Mouse (Mus musculus) monocyte, adult 2 months (primary cell): ENCODE results near the gene Arhgap23.

Experiments
- DNase-seq, 2 experiments: peaks; one replicate each; pipeline ENCODE4 v3.0.0; 2022; ENCODE audit warnings: low spot score in 2 of 2, low read depth in 1 of 2

Arhgap23 gene

DNA sequence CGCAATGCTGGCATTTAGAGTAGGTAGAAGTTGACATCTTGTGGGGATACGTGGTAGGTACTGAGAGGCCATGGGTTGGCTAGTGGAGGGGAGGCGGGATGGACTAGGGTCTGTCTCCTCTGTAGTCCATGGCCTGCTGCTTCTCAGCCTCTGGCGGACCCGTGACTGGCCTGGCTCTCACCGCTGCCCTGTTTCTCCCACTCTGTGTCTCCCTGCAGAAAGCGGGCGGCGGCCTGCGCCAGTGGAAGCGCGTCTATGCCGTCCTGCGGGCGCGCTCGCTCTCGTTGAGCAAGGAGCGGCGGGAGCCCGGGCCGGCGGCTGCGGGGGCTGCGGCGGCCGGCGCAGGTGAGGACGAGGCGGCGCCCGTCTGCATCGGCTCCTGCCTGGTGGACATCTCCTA is 47.8 kb downstream of the Arhgap23 start:
- no peak for DNase-seq

DNA sequence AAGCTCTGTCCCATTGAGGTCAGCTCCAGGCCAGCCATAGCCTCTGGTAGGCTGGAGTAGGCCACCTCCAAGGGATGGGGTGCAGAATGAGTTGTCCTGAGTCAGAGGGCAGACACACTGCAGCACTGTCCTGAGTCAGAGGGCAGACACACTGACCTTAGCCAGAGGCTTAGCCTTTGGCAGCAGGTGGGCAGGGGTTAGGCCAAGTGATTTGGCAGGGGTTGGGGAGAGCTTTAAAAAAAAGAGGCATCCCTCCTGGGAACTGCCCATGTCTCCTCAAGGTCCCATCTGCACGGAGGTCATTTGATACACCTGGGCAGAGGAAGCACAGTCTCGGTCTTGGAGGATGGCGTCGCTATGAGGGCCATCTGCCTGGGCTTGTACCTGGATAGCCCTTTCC is 48.7 kb downstream of the Arhgap23 start:
- DNase-seq = no peak

DNA sequence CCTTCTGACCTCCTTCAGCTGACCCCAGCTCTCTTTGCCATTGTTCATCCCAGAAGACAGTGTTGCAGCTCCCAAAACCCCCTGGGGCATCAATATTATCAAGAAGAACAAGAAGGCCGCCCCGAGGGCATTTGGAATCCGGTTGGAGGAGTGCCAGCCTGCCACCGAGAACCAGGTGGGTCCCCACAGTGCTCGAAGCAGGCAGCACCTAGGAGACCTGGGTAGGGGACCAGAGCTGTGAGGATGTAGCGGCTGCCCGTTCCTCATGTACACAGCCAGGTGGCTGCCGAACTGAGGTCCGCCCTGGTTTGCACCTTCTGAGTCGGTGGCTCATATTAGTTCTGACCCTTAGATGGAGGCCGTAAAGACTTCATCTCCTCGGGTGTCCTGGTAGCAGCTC is 50.6 kb downstream of the Arhgap23 start:
- DNase-seq = no peak

- DNase-seq = no peak
Measured at GRCm38 (mm10) chr11:97466444-97467160, 51.3 kb downstream of the Arhgap23 start.

- peak; percentile 33 to 73 for DNase-seq
Measured at GRCm38 (mm10) chr11:97468639-97469287, 53.4 kb downstream of the Arhgap23 start.

DNA sequence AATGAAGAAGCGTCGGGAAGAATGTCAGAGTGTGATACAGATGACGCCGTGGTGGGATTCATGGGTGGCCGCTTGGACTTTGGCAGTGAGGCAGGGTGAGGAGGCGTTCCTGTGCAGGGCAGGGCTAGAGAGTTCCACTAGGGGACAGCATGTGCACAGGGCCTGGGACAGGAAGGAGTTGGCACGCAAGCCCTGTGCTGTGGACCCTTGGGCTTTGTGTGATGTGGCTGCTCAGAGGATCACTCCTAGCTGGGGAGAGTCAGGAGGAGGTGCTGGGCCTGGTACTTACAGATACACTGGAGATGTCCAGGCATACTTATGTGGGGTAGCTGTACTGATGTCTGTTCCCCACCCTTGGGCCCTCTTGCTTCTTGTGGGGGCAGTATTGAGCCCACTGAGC is 54.5 kb downstream of the Arhgap23 start:
- no peak for DNase-seq

DNA sequence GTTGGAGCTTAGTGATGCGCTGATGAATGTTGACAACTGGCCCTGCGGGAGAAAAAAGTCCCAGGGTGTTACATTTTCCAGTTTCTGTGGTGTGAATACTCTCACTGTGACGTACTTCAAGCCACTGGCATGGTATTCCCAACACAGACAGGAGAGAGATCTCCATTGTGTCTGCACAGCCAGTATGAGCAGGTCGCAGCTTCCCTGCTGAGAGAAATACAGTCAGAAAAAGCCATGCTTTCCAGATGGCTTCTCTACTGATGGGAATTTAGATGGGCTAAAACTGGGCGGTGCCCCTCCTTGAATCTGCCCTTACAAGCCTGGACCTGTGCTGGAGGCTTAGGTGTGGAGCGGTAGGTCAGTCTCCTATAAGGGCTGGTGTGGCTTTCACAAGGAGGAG is 55.9 kb downstream of the Arhgap23 start:
- no peak for DNase-seq

DNA sequence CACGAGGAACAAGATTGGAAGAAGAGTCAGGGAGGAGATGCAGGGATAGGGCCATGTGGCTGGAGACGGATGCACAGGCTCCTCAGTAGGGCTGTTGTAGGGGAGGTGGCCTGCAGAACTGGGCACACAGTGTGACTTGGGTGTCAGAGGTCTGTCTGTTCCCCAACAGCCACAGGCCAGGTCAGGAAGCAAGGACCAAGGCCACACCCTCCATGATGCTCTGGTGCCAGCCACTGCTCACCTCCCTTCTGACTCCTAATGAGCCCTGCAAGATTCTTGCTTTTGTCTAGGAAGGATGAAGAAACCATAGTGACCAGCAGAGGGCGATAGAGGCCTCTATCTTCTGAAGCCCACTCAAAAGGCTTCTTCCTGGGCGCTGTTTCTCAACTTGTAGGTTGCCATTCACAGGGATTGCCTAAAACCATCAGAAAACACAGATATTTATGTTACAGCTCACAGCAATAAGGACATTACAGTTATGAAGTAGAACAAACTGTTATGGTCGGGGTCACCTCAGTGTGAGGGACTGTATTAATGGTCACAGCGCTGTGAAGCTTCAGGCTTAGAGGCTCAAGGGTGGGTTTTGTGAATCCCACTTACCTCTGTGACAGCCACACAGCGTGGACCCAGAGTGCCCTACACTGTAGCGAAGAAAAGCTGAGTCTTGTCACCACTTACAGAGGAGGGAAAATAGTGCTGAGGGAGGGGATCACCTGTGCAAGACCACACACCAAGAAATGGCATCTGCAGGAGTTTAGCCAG is 61.2 kb downstream of the Arhgap23 start:
- DNase-seq = peak in 1 of 2 experiments; percentile 18

GRCm38 (mm10) chr11:97477431-97477830 is 62.1 kb downstream of the Arhgap23 start:
- no peak for DNase-seq

GRCm38 (mm10) chr11:97478345-97478744 is 63.0 kb downstream of the Arhgap23 start:
- no peak for DNase-seq

- no peak for DNase-seq
Measured at GRCm38 (mm10) chr11:97479085-97479484, 63.8 kb downstream of the Arhgap23 start.

DNA sequence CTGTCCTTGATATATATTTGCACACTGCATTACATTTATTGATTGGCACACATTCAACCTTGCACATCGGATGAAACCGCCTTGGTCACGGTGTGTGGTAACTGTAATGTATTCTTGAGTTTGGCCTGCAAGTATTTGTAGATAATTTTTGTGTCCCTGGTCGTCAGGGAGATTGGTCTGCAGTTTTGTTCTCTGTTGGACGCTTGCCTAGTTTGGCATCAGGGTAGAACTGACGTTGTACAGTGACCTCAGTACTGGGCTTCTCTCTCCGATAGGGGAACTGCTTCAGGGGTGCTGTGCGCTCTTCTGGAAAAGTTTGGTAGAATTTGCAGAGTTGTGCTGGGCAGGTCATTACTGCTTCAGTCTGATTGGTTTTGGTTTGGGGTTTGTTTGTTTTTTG is 64.5 kb downstream of the Arhgap23 start:
- DNase-seq = no peak

DNA sequence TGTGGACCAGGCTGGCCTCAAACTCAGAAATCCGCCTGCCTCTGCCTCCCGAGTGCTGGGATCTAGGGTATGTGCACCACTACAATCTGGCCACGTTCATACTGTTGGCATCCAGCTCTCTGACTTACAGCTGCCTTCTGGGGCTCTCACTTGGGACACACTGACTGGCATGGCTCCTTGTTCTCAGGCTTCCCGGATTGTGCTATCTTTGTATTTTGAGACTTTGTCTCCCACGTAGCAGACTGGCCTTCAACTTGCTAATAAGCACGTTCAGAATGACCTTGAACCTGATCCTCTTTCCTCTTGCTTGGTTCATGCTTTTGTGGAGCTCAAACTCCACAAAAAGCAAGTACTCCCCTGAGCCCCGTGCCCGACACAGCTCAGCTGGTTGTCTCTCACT is 70.3 kb downstream of the Arhgap23 start:
- DNase-seq = no peak

GRCm38 (mm10) chr11:97487656-97488055 is 72.3 kb downstream of the Arhgap23 start:
- DNase-seq = no peak

GRCm38 (mm10) chr11:97489589-97490324 is 74.4 kb downstream of the Arhgap23 start:
- DNase-seq = peak; percentile 28 to 67

DNA sequence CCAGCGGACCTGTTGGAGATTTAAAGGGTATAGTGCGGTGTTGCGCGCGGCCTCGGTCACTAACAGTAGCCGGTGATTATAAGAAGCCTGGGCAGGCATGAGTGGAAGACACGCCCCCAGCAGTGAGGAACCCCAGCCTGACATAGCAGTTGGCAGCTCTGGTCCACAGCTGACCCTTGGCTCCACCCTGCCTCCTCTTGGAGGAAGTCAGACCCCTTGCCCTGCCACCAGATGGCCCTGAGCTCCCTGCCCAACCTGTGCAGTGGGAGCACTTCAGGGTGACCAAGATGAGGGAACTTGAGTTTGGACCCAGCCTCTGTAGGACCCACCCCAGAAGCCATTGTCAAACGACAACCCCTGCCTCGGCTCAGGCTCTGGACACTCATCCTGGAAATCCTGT is 76.3 kb downstream of the Arhgap23 start:
- no peak for DNase-seq

- DNase-seq = no peak
Measured at GRCm38 (mm10) chr11:97492836-97493235, 77.5 kb downstream of the Arhgap23 start.

- DNase-seq = no peak
Measured at GRCm38 (mm10) chr11:97497543-97497942, 82.2 kb downstream of the Arhgap23 start.

- DNase-seq = no peak
Measured at GRCm38 (mm10) chr11:97499865-97500719, 84.8 kb downstream of the Arhgap23 start, which contains the start of gene 4933428G20Rik. Gene 4933428G20Rik, minus strand, starts transcription at chr11:97500340.

DNA sequence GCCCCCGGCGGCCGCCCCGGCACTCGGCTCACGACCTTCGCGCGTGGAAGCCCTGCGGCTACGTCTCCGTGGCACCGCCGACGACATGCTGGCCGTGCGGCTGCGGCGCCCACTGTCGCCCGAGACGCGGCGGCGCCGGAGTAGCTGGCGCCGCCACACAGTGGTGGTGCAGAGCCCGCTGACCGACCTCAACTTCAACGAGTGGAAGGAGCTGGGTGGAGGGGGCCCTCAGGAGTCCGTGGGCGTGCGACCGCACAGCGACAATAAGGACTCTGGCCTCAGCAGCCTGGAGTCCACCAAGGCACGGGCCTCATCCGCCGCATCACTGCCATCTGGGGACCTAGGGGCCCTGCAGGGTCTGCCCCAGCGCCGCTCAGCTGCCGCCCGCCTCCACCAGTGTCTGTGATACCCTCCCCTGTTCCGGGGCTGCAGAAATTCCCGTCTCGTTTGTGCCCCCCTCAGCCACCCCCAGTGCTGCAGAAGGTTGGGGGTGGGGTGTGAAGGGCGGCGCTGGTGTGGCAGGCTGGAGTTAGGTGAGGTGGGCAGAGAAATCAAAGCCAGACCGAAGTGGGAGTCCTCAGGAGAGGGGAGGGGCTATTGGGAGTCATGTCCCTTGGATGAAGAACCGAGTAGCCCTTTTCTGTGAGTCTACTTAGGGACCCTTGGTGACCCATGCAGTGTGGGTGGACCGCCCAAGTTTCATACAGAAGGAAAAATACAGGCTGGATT is 85.6 kb downstream of the Arhgap23 start:
- DNase-seq = no peak
